Mouse (Mus musculus) gastrocnemius, postnatal 25 days (tissue): ENCODE measurements around the gene Ugp2. TPM values are rescaled to one million over a fixed set of nuclear protein-coding genes. Genes with fewer than 3 reads are reported as not detected.
"Not testable (repeated sequence)": the region's sequence is repeated elsewhere in the genome, so short reads cannot be mapped to it uniquely, and the experiment has no call there.

Source experiments
- DNase-seq: peaks from one replicate; pipeline ENCODE4 v3.0.0; 2022
- microRNA-seq, 2 experiments: library from miRNA; unstranded; fragments of <30 nt; microRNA quantifications; one replicate each; pipeline ENCODE4 v1.2.0; 2021; ENCODE audit warnings: borderline replicate concordance in 2 of 2
- total RNA-seq, 2 experiments: library from RNA; stranded (reverse); gene quantifications; 1 replicate in 1 of 2; 2 replicates in 1 of 2; pipeline ENCODE4 v1.2.3; 2021

The Ugp2 gene
- total RNA-seq, 2 experiments from 2014 or later, result 358 to 461 TPM

- no peak for DNase-seq
Observed at GRCm38 (mm10) chr11:21337855-21338254, 33.1 kb downstream of the Ugp2 start.

GRCm38 (mm10) chr11:21332639-21333295, 38.2 kb downstream of the Ugp2 start:
- DNase-seq, result no peak

- DNase-seq, result no peak
Observed at GRCm38 (mm10) chr11:21328141-21328540, 42.9 kb downstream of the Ugp2 start.

- DNase-seq, result no peak
Observed at GRCm38 (mm10) chr11:21327486-21327885, 43.5 kb downstream of the Ugp2 start.

GRCm38 (mm10) chr11:21326770-21327169, 44.2 kb downstream of the Ugp2 start:
- DNase-seq, result no peak

GRCm38 (mm10) chr11:21325781-21326180, 45.2 kb downstream of the Ugp2 start:
- no peak for DNase-seq

GRCm38 (mm10) chr11:21322349-21322748, 48.7 kb downstream of the Ugp2 start:
- no peak for DNase-seq

- DNase-seq, result no peak
Observed at GRCm38 (mm10) chr11:21321577-21321976, 49.4 kb downstream of the Ugp2 start.

- peak; percentile 52 for DNase-seq
Observed at GRCm38 (mm10) chr11:21313922-21314657, 56.9 kb downstream of the Ugp2 start.

GRCm38 (mm10) chr11:21309516-21309915, 61.5 kb downstream of the Ugp2 start:
- no peak for DNase-seq

GRCm38 (mm10) chr11:21308119-21308518, 62.9 kb downstream of the Ugp2 start:
- no peak for DNase-seq

- no peak for DNase-seq
Observed at GRCm38 (mm10) chr11:21307078-21307668, 63.8 kb downstream of the Ugp2 start.

GRCm38 (mm10) chr11:21303619-21304018, 67.4 kb downstream of the Ugp2 start:
- DNase-seq, result no peak

- DNase-seq, result no peak
Observed at GRCm38 (mm10) chr11:21295486-21295885, 75.5 kb downstream of the Ugp2 start.

GRCm38 (mm10) chr11:21288153-21288552, 82.8 kb downstream of the Ugp2 start:
- DNase-seq, result not testable (repeated sequence)

GRCm38 (mm10) chr11:21286391-21286790, 84.6 kb downstream of the Ugp2 start:
- no peak for DNase-seq

GRCm38 (mm10) chr11:21276151-21276550, 94.8 kb downstream of the Ugp2 start:
- no peak for DNase-seq

Small RNAs within 50 kb of the gene (microRNA-seq; reads per million reads assigned to microRNA genes)
- gene Mir1933, result 0.74 to 1.1 reads per million in 2 experiments

Other genes starting within 250 kb of the Ugp2 start
- gene Vps54, start 131.9 kb downstream of the Ugp2 start, total RNA-seq, result 10 to 100 TPM; 17.7 TPM
- 1 to 10 TPM; 2.7 to 2.8 TPM for gene Wdpcp, start 201.0 kb upstream of the Ugp2 start, total RNA-seq
- 100 to 1,000 TPM; 656 to 719 TPM for gene Mdh1, start 201.2 kb upstream of the Ugp2 start, total RNA-seq